Mouse (Mus musculus) C2C12 (cell line): ENCODE measurements around the gene Pak6. TPM values are rescaled to one million over a fixed set of nuclear protein-coding genes. Genes with fewer than 3 reads are reported as not detected.

Source experiments
- H3K27me3 ChIP-seq: one replicate; pipeline ENCODE4 v1.6.1; 2011; ENCODE audit not compliant: control insufficient read depth, insufficient read depth, insufficient read length
- H3K36me3 ChIP-seq: one replicate; pipeline ENCODE4 v1.6.1; 2011; ENCODE audit not compliant: control insufficient read depth, insufficient read depth
- H3K4me3 ChIP-seq: one replicate; pipeline ENCODE4 v1.5.1; 2011; ENCODE audit warnings: mild to moderate bottlenecking, control low read depth; ENCODE audit not compliant: poor library complexity, insufficient read depth, severe bottlenecking
- H3K79me2 ChIP-seq: one replicate; pipeline ENCODE4 v1.6.1; 2011; ENCODE audit not compliant: control insufficient read depth, insufficient read depth
- H3K79me3 ChIP-seq: one replicate; pipeline ENCODE4 v1.6.1; 2011; ENCODE audit warnings: low read depth, control low read depth
- H3ac ChIP-seq: one replicate; pipeline ENCODE3; 2011; ENCODE audit warnings: low read depth; ENCODE audit not compliant: control insufficient read depth, insufficient read length
- CEBPB ChIP-seq: IDR thresholded peaks from one replicate; pipeline ENCODE4 v1.6.1; 2011; ENCODE audit warnings: low read depth, mild to moderate bottlenecking, control low read depth, moderate library complexity
- CTCF ChIP-seq: IDR thresholded peaks from one replicate; pipeline ENCODE4 v1.5.1; 2011; ENCODE audit not compliant: control insufficient read depth, insufficient read depth, insufficient read length
- FOSL1 ChIP-seq: IDR thresholded peaks from one replicate; pipeline ENCODE4 v1.8.0; 2011; ENCODE audit warnings: mild to moderate bottlenecking, low read length; ENCODE audit not compliant: poor library complexity, insufficient read depth, severe bottlenecking
- MAX ChIP-seq: IDR thresholded peaks from one replicate; pipeline ENCODE4 v1.6.1; 2011; ENCODE audit warnings: mild to moderate bottlenecking, control low read depth
- MYOD1 ChIP-seq: IDR thresholded peaks from one replicate; pipeline ENCODE4 v1.6.1; 2011; ENCODE audit warnings: low read depth; ENCODE audit not compliant: control insufficient read depth, insufficient read length
- MYOG ChIP-seq: IDR thresholded peaks from one replicate; pipeline ENCODE4 v1.6.1; 2011; ENCODE audit not compliant: control insufficient read depth, insufficient read length; ENCODE audit errors: extremely low read depth
- USF1 ChIP-seq: IDR thresholded peaks from one replicate; pipeline ENCODE4 v1.6.1; 2011; ENCODE audit warnings: low read depth, mild to moderate bottlenecking, control low read depth, moderate library complexity
- polyA plus RNA-seq: library from polyadenylated mRNA; unstranded; fragments of >200 nt; fragmentation: generic; extraction: Trizol; gene quantifications from one replicate; pipeline ENCODE4 v1.2.1, GENCODE M21; 2012; ENCODE audit warnings: missing spikeins

The Pak6 gene
- polyA plus RNA-seq, 1 experiment, result 0.13 TPM

DNA sequence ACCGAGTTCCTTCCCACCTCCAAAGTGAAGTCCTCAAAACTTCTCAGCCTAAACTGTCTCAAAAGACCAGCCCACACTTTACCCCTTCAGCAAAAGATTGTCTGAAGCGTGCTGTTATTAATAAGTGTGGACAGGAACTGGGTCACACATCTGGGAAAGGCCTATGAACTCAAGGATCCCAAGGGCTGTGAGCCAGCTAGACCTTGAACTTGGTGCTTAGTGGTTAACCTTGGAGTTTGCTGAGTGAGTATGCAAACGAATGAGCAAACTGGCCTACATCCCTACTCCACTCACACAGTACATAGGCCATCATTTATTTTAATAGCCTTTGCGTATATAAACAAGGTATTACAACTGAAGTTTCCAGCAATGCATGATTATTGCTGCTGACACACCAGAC lies 62.4 kb downstream of the Pak6 start:
- Histone ChIP-seq H3K27me3 (peaks cover 67% of the 10 kb centered on the region), H3K79me3 (no peaks in the 10 kb centered on the region), H3K4me3 (no peak overlapping the region), H3K36me3 (no peaks in the 10 kb centered on the region), H3ac (no peak overlapping the region), H3K79me2 (no peaks in the 10 kb centered on the region)
- TF ChIP-seq USF1 (no peak), MAX (no peak), FOSL1 (no peak), MYOD1 (no peak), CEBPB (no peak), MYOG (no peak)

DNA sequence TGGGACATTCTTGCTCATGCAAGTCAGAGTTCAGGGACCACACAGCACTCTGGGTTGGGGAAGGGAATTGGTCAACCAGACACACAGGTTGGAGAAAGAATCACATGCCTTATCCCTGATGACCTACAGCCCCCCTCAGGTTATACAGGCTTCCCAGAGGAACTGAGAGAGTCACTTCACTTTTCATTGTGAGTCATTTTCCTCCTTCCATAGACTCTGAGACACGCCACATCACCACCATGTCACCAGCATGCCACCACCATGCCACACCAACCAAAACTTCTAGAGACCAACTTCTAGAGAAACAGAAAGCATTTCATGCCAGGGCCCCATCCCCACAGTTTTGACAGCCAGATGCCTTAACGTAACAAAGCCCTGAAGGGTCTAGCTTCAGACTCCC lies 63.8 kb downstream of the Pak6 start:
- H3K79me2 ChIP-seq, result no peaks in the 10 kb centered on the region
- no peaks in the 10 kb centered on the region for H3K79me3 ChIP-seq
- no peak for TF ChIP-seq MAX
- no peak for TF ChIP-seq USF1
- no peak for TF ChIP-seq MYOG
- no peak for TF ChIP-seq MYOD1
- no peak for TF ChIP-seq CEBPB
- TF ChIP-seq FOSL1, result no peak
- no peak for TF ChIP-seq CTCF
- no peaks in the 10 kb centered on the region for H3K36me3 ChIP-seq
- H3K4me3 ChIP-seq, result no peak overlapping the region
- H3ac ChIP-seq, result no peak overlapping the region
- H3K27me3 ChIP-seq, result peaks cover 71% of the 10 kb centered on the region

DNA sequence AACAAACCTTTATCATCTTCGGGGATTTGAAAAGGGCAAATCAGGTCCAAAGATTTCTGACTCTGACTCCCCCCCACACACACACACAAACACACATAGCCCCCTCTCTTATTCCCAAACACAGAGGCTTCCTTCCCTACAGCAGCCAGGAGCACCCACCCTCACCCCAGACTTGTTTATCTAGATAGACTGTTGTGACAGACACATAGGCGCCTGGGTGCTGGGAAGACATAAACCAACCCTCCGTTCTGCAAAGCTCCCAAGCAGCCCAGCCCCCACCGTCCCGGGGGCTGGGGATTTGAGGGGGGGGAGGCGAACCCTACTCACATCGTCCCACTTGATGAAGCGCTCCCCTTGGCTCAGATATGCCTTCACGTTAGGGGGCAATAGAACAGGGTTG lies 64.8 kb downstream of the Pak6 start:
- Histone ChIP-seq H3K27me3 (peaks cover 71% of the 10 kb centered on the region), H3K36me3 (no peaks in the 10 kb centered on the region), H3ac (no peak overlapping the region), H3K79me3 (no peaks in the 10 kb centered on the region), H3K79me2 (no peaks in the 10 kb centered on the region), H3K4me3 (no peak overlapping the region)
- no peak for TF ChIP-seq FOSL1
- TF ChIP-seq USF1, result no peak
- no peak for TF ChIP-seq MYOG
- TF ChIP-seq MAX, result no peak
- TF ChIP-seq CTCF, result no peak
- TF ChIP-seq CEBPB, result no peak
- TF ChIP-seq MYOD1, result no peak

DNA sequence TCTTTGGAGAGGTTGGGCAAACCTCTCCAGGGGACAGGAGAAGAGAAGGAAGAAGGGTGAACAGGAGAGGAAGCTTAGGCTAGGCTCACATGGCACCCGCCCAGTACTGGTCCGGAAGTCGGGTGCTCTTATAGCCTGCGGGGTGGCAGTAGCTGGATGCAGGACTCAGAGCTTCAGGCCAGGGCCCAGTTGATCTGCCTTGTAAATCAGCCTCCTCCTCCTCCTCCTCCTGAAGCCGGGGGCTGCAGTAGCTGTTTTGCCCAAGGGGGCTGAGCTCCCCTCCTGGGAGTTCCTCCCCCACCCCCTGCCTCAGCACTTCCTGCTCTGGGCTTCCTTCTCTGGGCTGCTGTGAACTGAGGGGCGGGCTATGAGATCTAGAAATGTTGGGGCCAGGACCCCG lies 65.2 kb downstream of the Pak6 start, which contains the start of gene Plcb2:
Gene Plcb2 (minus strand): TSS at position 102 of the 400 bp plus-strand sequence.
- Histone ChIP-seq H3K27me3 (peaks cover 70% of the 10 kb centered on the region), H3K4me3 (no peak within 1 kb of the TSS)

DNA sequence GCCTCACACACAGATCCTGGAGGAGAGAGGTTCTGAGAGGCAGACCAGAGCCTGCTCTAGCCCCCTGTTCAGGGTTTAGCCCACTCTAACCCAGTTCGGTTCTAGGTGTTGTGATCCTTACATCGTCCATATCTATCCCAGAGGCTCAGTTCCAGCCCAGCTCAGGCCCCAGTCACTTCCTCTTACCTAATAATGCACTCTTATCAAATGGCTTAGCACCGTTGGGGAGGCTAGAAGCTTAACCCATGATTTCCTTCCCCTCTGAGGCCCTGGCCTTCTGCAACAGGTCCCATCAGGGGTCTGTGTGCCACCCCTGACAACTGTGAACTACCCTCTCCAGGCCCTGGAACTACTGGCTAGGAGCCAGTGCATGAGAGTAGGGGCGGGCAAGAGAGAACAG lies 66.1 kb downstream of the Pak6 start:
- Histone ChIP-seq H3K4me3 (no peak overlapping the region), H3K36me3 (no peaks in the 10 kb centered on the region), H3K79me2 (no peaks in the 10 kb centered on the region), H3K27me3 (peaks cover 71% of the 10 kb centered on the region), H3ac (no peak overlapping the region), H3K79me3 (no peaks in the 10 kb centered on the region)
- TF ChIP-seq FOSL1 (no peak), CEBPB (no peak), MYOD1 (no peak), CTCF (no peak), MYOG (no peak), MAX (no peak), USF1 (no peak)

More for the DNA sequence above, 65.2 kb downstream of the Pak6 start, which contains the start of gene Plcb2:
- H3K79me3 ChIP-seq, result no peaks in the 10 kb centered on the region
- H3ac ChIP-seq, result no peak within 1 kb of the TSS
- no peaks in the 10 kb centered on the region for H3K36me3 ChIP-seq
- TF ChIP-seq USF1 (no peak), MYOG (no peak), FOSL1 (no peak)
- no peaks in the 10 kb centered on the region for H3K79me2 ChIP-seq

DNA sequence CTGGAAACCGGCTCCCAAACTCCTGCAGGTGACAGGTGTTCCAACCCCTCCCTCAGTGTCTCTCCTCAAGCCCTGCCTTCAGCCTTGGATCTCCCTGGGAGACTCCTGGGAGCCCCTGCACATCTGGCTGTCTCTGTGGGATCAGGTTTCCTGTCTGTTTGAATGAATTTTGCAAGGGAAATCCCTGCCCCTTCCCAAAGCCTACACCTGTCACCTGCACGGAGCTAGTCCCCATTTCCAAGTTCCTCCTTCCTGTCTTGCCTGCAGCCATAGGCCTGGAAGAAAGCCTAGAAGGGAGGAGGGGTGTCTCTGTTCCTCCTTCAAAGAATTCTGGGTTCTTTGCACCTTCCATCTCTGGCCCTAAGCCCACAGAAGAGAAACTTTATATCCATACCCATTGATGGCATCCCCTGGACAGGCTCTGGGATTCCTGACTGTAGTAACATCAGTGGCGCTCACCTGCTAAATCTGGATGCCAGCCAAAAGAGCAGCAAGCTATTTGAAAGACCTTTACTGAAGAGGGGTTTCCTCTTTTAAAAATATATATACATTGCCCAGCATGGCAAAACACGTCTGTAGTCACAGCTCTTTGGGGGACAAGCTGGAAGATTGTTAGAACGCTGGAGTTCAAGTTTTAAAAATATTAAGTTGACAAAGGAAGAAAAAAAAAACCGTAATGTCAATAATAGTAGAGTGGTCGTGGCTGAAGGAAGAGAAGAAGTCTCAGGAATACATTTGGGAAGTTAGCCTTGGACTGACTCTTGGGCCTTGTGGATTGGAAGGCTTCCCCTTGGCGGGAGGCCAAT lies 66.9 kb downstream of the Pak6 start:
- peaks cover 65% of the 10 kb centered on the region for H3K27me3 ChIP-seq
- no peak overlapping the region for H3ac ChIP-seq
- H3K36me3 ChIP-seq, result no peaks in the 10 kb centered on the region
- H3K4me3 ChIP-seq, result no peak overlapping the region
- no peak for TF ChIP-seq CEBPB
- TF ChIP-seq USF1, result no peak
- no peak for TF ChIP-seq MYOD1
- no peak for TF ChIP-seq CTCF
- TF ChIP-seq MAX, result no peak
- TF ChIP-seq MYOG, result no peak
- no peak for TF ChIP-seq FOSL1
- no peaks in the 10 kb centered on the region for H3K79me3 ChIP-seq
- H3K79me2 ChIP-seq, result no peaks in the 10 kb centered on the region
